Mouse (Mus musculus): ENCODE measurements around the gene Lrrc40.

The Lrrc40 gene

GRCm38 (mm10) chr3:158036329-158036988, at the start of gene Lrrc40, which contains the start of gene Srsf11:
Gene Lrrc40 (plus strand): TSS chr3:158036662.
Gene Srsf11 (minus strand): TSS chr3:158036639.
- in situ Hi-C loops (cut with MboI, MseI) = loop anchor here (5.0 to 25.0 kb wide), 2 partner anchors 89 to 499 kb away; partner anchors contain the start of genes Ankrd13c and Zranb2

- in situ Hi-C loops (cut with MboI, MseI) = no loop called here
Observed at GRCm38 (mm10) chr3:157993322-157993721, 43.1 kb upstream of the Lrrc40 start.

- in situ Hi-C loops (cut with MboI, MseI) = no loop called here
Observed at GRCm38 (mm10) chr3:157995726-157996125, 40.7 kb upstream of the Lrrc40 start.

- in situ Hi-C loops (cut with MboI, MseI) = no loop called here
Observed at GRCm38 (mm10) chr3:157998742-157999369, 37.6 kb upstream of the Lrrc40 start.

GRCm38 (mm10) chr3:158008647-158009046, 27.8 kb upstream of the Lrrc40 start:
- in situ Hi-C loops (cut with MboI, MseI) = no loop called here

GRCm38 (mm10) chr3:158009762-158010320, 26.6 kb upstream of the Lrrc40 start:
- in situ Hi-C loops (cut with MboI, MseI) = no loop called here

- in situ Hi-C loops (cut with MboI, MseI) = loop anchor here (25.0 kb wide), 1 partner anchor 494 kb away; the partner anchor contains the start of gene Zranb2
Observed at GRCm38 (mm10) chr3:158031371-158031925, 5.0 kb upstream of the Lrrc40 start.

GRCm38 (mm10) chr3:158032106-158032505, 4.4 kb upstream of the Lrrc40 start:
- in situ Hi-C loops (cut with MboI, MseI) = loop anchor here (25.0 kb wide), 1 partner anchor 495 kb away; the partner anchor contains the start of gene Zranb2

GRCm38 (mm10) chr3:158035866-158036265, 596 bp upstream of the Lrrc40 start:
- in situ Hi-C loops (cut with MboI, MseI) = loop anchor here (5.0 to 25.0 kb wide), 2 partner anchors 89 to 499 kb away; partner anchors contain the start of genes Ankrd13c and Zranb2

GRCm38 (mm10) chr3:158038106-158038505, 1.6 kb downstream of the Lrrc40 start:
- in situ Hi-C loops (cut with MboI, MseI) = loop anchor here (5.0 to 25.0 kb wide), 2 partner anchors 91 to 501 kb away; partner anchors contain the start of genes Ankrd13c and Zranb2

GRCm38 (mm10) chr3:158040755-158041154, 4.3 kb downstream of the Lrrc40 start:
- in situ Hi-C loops (cut with MboI, MseI) = loop anchor here (25.0 kb wide), 1 partner anchor 503 kb away; the partner anchor contains the start of gene Zranb2

- in situ Hi-C loops (cut with MboI, MseI) = loop anchor here (25.0 kb wide), 1 partner anchor 512 kb away; the partner anchor contains the start of gene Zranb2
Observed at GRCm38 (mm10) chr3:158049508-158049907, 13.0 kb downstream of the Lrrc40 start.

GRCm38 (mm10) chr3:158060621-158061291, 24.3 kb downstream of the Lrrc40 start:
- in situ Hi-C loops (cut with MboI, MseI) = no loop called here

GRCm38 (mm10) chr3:158061811-158062523, 25.5 kb downstream of the Lrrc40 start:
- in situ Hi-C loops (cut with MboI, MseI) = no loop called here

GRCm38 (mm10) chr3:158065256-158065655, 28.8 kb downstream of the Lrrc40 start:
- in situ Hi-C loops (cut with MboI, MseI) = no loop called here

- in situ Hi-C loops (cut with MboI, MseI) = no loop called here
Observed at GRCm38 (mm10) chr3:158067916-158068315, 31.5 kb downstream of the Lrrc40 start.

- in situ Hi-C loops (cut with MboI, MseI) = no loop called here
Observed at GRCm38 (mm10) chr3:158068613-158069263, 32.3 kb downstream of the Lrrc40 start.

GRCm38 (mm10) chr3:158075004-158075403, 38.5 kb downstream of the Lrrc40 start:
- in situ Hi-C loops (cut with MboI, MseI) = no loop called here

GRCm38 (mm10) chr3:158076685-158077379, 40.4 kb downstream of the Lrrc40 start:
- in situ Hi-C loops (cut with MboI, MseI) = no loop called here
